ENCODE assay signal across 8 mouse cellular contexts in genomic region chr11:103158621-103159478, GRCm38 (mm10). TPM values are rescaled to one million over a fixed set of nuclear protein-coding genes. Genes with fewer than 3 reads are reported as not detected.
DNase-seq lines count a peak whose midpoint lies in the region; ATAC-seq and TF ChIP-seq lines count a peak whose summit lies in the region.

No protein-coding gene starts in this region.

- WGBS in hindbrain, postnatal 0 days: 3% methylated on average over 25 of the region's 25 CpGs

- peak; percentile 95 for ATAC-seq in hindbrain, postnatal 0 days

- no peaks in the 10 kb centered on the region for H3K27me3 ChIP-seq in hindbrain, postnatal 0 days (ENCODE audit: insufficient read depth, low read length)

- H3K4me2 ChIP-seq in hindbrain, postnatal 0 days (ENCODE audit: low read depth, low read length): peak overlapping the region; percentile 49

- H3K4me3 ChIP-seq in hindbrain, postnatal 0 days (ENCODE audit: low read length): peak overlapping the region; percentile 19; the same call in 1 of the 2 replicates

- TF ChIP-seq CTCF in hindbrain, postnatal 0 days (IDR thresholded peaks at IDR 0.05; ENCODE audit: low read depth): peak; percentile 97

- 0 out of 2 replicates have a peak, but pooled peaks cover 4% of the 10 kb centered on the region for H3K4me1 ChIP-seq in hindbrain, postnatal 0 days (ENCODE audit: insufficient read depth, low read length)

- no peaks in the 10 kb centered on the region for H3K9me3 ChIP-seq in hindbrain, postnatal 0 days (ENCODE audit: low read length)

- H3K36me3 ChIP-seq in hindbrain, postnatal 0 days (ENCODE audit: insufficient read depth, low read length): no peaks in the 10 kb centered on the region

- H3K9ac ChIP-seq in hindbrain, postnatal 0 days (replicated peaks; ENCODE audit: low read length): no peak overlapping the region

- peak overlapping the region; percentile 72 for H3K27ac ChIP-seq in hindbrain, postnatal 0 days

- DNase-seq in adipocyte (ENCODE audit: low spot score): peak; percentile 97
- peak; percentile 96 for DNase-seq in embryo, embryonic 10 days (ENCODE audit: low spot score)
- peak; percentile 96 for DNase-seq in gastrocnemius, adult 8-10 months (ENCODE audit: low spot score in 2 of 2)
- DNase-seq in hindbrain, postnatal 0 days (ENCODE audit: low spot score): peak; percentile 92
- peak; percentile 95 to 96 for DNase-seq in left cerebral cortex, adult 18-20 months (ENCODE audit: low spot score in 2 of 2)
- DNase-seq in lung, postnatal 4 days: peak; percentile 96 to 98
- DNase-seq in retina, postnatal 7 days (ENCODE audit: low read depth, low spot score): peak; percentile 84
- DNase-seq in urinary bladder, adult 2 months (ENCODE audit: low spot score): peak; percentile 98

RNA-seq across cellular contexts. Expression of gene Fmnl1, which starts 12.1 kb away (rescaled TPM):
- 1 to 10 TPM; 2.2 to 3.9 (median 3.5) TPM for total RNA-seq in gastrocnemius, adult 8-10 months (2022)
- total RNA-seq in hindbrain, postnatal 0 days (2014; rRNA removed): 12.8 and 15.5 TPM in 2 replicates
- polyA plus RNA-seq in hindbrain, postnatal 0 days (2015; fragmentation: Nextera tagmentation; extraction: Ambion mirVana): 6.4 and 6.9 TPM in 2 replicates
- total RNA-seq in left cerebral cortex, adult 18-20 months (2021): 100 to 1,000 TPM; 169 to 206 TPM
- 6.4 and 6.6 TPM in 2 replicates for polyA plus RNA-seq in urinary bladder, adult 2 months (2012; rRNA removed)

RNA-seq across cellular contexts. Expression of gene Hexim2, which starts 26.6 kb away (rescaled TPM):
- 1 to 10 TPM; 1.7 to 4.0 (median 2.8) TPM for total RNA-seq in gastrocnemius, adult 8-10 months (2022)
- total RNA-seq in hindbrain, postnatal 0 days (2014; rRNA removed): 28.9 and 40.4 TPM in 2 replicates
- polyA plus RNA-seq in hindbrain, postnatal 0 days (2015; fragmentation: Nextera tagmentation; extraction: Ambion mirVana): 30.2 and 30.7 TPM in 2 replicates
- total RNA-seq in left cerebral cortex, adult 18-20 months (2021): 10 to 100 TPM; 16.1 to 16.2 TPM
- polyA plus RNA-seq in urinary bladder, adult 2 months (2012; rRNA removed): 4.1 and 4.5 TPM in 2 replicates

RNA-seq across cellular contexts. Expression of gene Hexim1, which starts 42.8 kb away (rescaled TPM):
- 10 to 100 TPM; 15.1 to 25.6 (median 18.7) TPM for total RNA-seq in gastrocnemius, adult 8-10 months (2022)
- 15.1 and 15.8 TPM in 2 replicates for total RNA-seq in hindbrain, postnatal 0 days (2014; rRNA removed)
- 4.4 and 5.1 TPM in 2 replicates for polyA plus RNA-seq in hindbrain, postnatal 0 days (2015; fragmentation: Nextera tagmentation; extraction: Ambion mirVana)
- total RNA-seq in left cerebral cortex, adult 18-20 months (2021): 10 to 100 TPM; 42.6 to 52.8 TPM
- polyA plus RNA-seq in urinary bladder, adult 2 months (2012; rRNA removed): 28.4 and 29.3 TPM in 2 replicates

RNA-seq across cellular contexts. Expression of gene 1700023F06Rik, which starts 49.5 kb away (rescaled TPM):
- total RNA-seq in gastrocnemius, adult 8-10 months (2022): not detected
- not detected in 2 replicates for total RNA-seq in hindbrain, postnatal 0 days (2014; rRNA removed)
- 3.7 and 4.7 TPM in 2 replicates for polyA plus RNA-seq in hindbrain, postnatal 0 days (2015; fragmentation: Nextera tagmentation; extraction: Ambion mirVana)
- total RNA-seq in left cerebral cortex, adult 18-20 months (2021): 1 to 10 TPM; 1.8 to 2.0 TPM
- 1.3 and 3.3 TPM in 2 replicates for polyA plus RNA-seq in urinary bladder, adult 2 months (2012; rRNA removed)

RNA-seq across cellular contexts. Expression of gene Acbd4, which starts 57.4 kb away (rescaled TPM):
- total RNA-seq in gastrocnemius, adult 8-10 months (2022): 10 to 100 TPM; 25.6 to 46.5 (median 41.0) TPM
- 13.2 and 19.0 TPM in 2 replicates for total RNA-seq in hindbrain, postnatal 0 days (2014; rRNA removed)
- 18.5 and 20.8 TPM in 2 replicates for polyA plus RNA-seq in hindbrain, postnatal 0 days (2015; fragmentation: Nextera tagmentation; extraction: Ambion mirVana)
- 10 to 100 TPM; 85.2 to 90.4 TPM for total RNA-seq in left cerebral cortex, adult 18-20 months (2021)
- polyA plus RNA-seq in urinary bladder, adult 2 months (2012; rRNA removed): 59.4 and 76.0 TPM in 2 replicates

Comparison
In these comparisons a context has a peak if more than half of its experiments do, and no peak if none do; other contexts are left out.
1. Peak in every context shown above with its lines: DNase-seq, ATAC-seq, H3K4me3 ChIP-seq and H3K27ac ChIP-seq.
2. RNA of gene Fmnl1, which starts 12.1 kb away (total RNA-seq): 169 to 206 TPM in left cerebral cortex, adult 18-20 months; 12.8 to 15.5 TPM in hindbrain, postnatal 0 days and 2.2 to 3.9 TPM in gastrocnemius, adult 8-10 months; every median in the first group is over 10 times any median in the second.